Mouse (Mus musculus) heart, adult 2 months (tissue): ENCODE results near the gene Ldhal6b.

Experiments
- EP300 ChIP-seq: fragments of 200-500 bp; IDR thresholded peaks from 2 replicates; pipeline ENCODE4 v1.6.1; 2011; ENCODE audit warnings: low read depth, low read length, control low read depth; ENCODE audit not compliant: insufficient read depth
- POLR2A ChIP-seq: fragments of 200-500 bp; IDR thresholded peaks from 2 replicates; pipeline ENCODE4 v1.6.1; 2011; ENCODE audit warnings: mild to moderate bottlenecking, low read depth, low read length, control low read depth; ENCODE audit not compliant: insufficient read depth

DNA sequence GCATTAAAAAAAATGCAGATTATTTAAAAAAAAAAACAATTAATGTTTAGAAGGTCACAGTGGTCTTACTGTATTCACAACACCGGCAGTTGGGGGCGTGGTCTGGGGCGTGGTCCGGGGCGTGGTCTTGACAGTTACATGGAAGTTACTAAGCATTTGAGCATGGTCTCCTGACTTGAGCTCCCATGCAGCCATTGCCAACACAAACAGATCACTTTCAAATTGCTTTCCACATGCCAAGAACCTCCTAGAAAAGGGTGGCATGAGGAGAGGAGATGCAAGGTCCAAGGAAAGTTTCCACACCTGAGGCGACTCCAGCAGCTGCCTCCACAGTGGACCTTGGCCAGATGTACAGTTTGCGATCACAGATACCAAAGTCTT is 40.6 kb downstream of the Ldhal6b start:
- TF ChIP-seq EP300 (no peak), POLR2A (no peak)
